Mouse (Mus musculus): ENCODE data around the gene Vmn1r224. TPM values are rescaled to one million over a fixed set of nuclear protein-coding genes. Genes with fewer than 3 reads are reported as not detected.

Gene Vmn1r224
- polyA plus RNA-seq (2012; rRNA removed) = 0.54 and 0.78 TPM in 2 replicates

GRCm38 (mm10) chr17:20413846-20414245 is at the start of gene Vmn1r224:
TSS of gene Vmn1r224 (plus strand) at chr17:20414146.
- no peaks in the 10 kb centered on the region for H3K4me1 ChIP-seq (ENCODE audit: control insufficient read depth, insufficient read depth, low read length)
- H3K27ac ChIP-seq (ENCODE audit: control insufficient read depth, insufficient read depth, low read depth, low read length) = no peak within 1 kb of the TSS
- no peaks in the 10 kb centered on the region for H3K27me3 ChIP-seq (ENCODE audit: control insufficient read depth, insufficient read depth, low read length)
- H3K36me3 ChIP-seq (ENCODE audit: control insufficient read depth, insufficient read depth, low read length) = no peaks in the 10 kb centered on the region
- TF ChIP-seq CTCF (IDR thresholded peaks at IDR 0.05; ENCODE audit: control insufficient read depth, insufficient read depth, insufficient replicate concordance, low read depth, low read length) (no peak), POLR2A (IDR thresholded peaks at IDR 0.05; ENCODE audit: control insufficient read depth, low read depth, low read length) (no peak)
- H3K4me3 ChIP-seq (ENCODE audit: control insufficient read depth, low read depth, low read length) = no peak within 1 kb of the TSS

- TF ChIP-seq POLR2A (IDR thresholded peaks at IDR 0.05; ENCODE audit: control insufficient read depth, low read depth, low read length) (no peak), CTCF (IDR thresholded peaks at IDR 0.05; ENCODE audit: control insufficient read depth, insufficient read depth, insufficient replicate concordance, low read depth, low read length) (no peak)
- Histone ChIP-seq H3K27me3 (ENCODE audit: control insufficient read depth, insufficient read depth, low read length) (no peaks in the 10 kb centered on the region), H3K27ac (ENCODE audit: control insufficient read depth, insufficient read depth, low read depth, low read length) (no peak overlapping the region), H3K4me3 (ENCODE audit: control insufficient read depth, low read depth, low read length) (no peak overlapping the region), H3K36me3 (ENCODE audit: control insufficient read depth, insufficient read depth, low read length) (no peaks in the 10 kb centered on the region), H3K4me1 (ENCODE audit: control insufficient read depth, insufficient read depth, low read length) (no peaks in the 10 kb centered on the region)
Observed at GRCm38 (mm10) chr17:20399105-20399504, 14.8 kb upstream of the Vmn1r224 start.

GRCm38 (mm10) chr17:20439263-20439662 is 25.3 kb downstream of the Vmn1r224 start:
- no peak for TF ChIP-seq POLR2A (IDR thresholded peaks at IDR 0.05; ENCODE audit: control insufficient read depth, low read depth, low read length)
- TF ChIP-seq CTCF (IDR thresholded peaks at IDR 0.05; ENCODE audit: control insufficient read depth, insufficient read depth, insufficient replicate concordance, low read depth, low read length) = no peak
- H3K4me1 ChIP-seq (ENCODE audit: control insufficient read depth, insufficient read depth, low read length) = no peaks in the 10 kb centered on the region
- no peaks in the 10 kb centered on the region for H3K36me3 ChIP-seq (ENCODE audit: control insufficient read depth, insufficient read depth, low read length)

GRCm38 (mm10) chr17:20473311-20473710 is 59.4 kb downstream of the Vmn1r224 start:
- Histone ChIP-seq H3K4me3 (ENCODE audit: control insufficient read depth, low read depth, low read length) (no peak overlapping the region), H3K27ac (ENCODE audit: control insufficient read depth, insufficient read depth, low read depth, low read length) (no peak overlapping the region), H3K36me3 (ENCODE audit: control insufficient read depth, insufficient read depth, low read length) (no peaks in the 10 kb centered on the region), H3K4me1 (ENCODE audit: control insufficient read depth, insufficient read depth, low read length) (no peaks in the 10 kb centered on the region), H3K27me3 (ENCODE audit: control insufficient read depth, insufficient read depth, low read length) (no peaks in the 10 kb centered on the region)
- TF ChIP-seq CTCF (IDR thresholded peaks at IDR 0.05; ENCODE audit: control insufficient read depth, insufficient read depth, insufficient replicate concordance, low read depth, low read length) (no peak), POLR2A (IDR thresholded peaks at IDR 0.05; ENCODE audit: control insufficient read depth, low read depth, low read length) (no peak)

More at GRCm38 (mm10) chr17:20439263-20439662, 25.3 kb downstream of the Vmn1r224 start:
- no peak overlapping the region for H3K4me3 ChIP-seq (ENCODE audit: control insufficient read depth, low read depth, low read length)
- no peak overlapping the region for H3K27ac ChIP-seq (ENCODE audit: control insufficient read depth, insufficient read depth, low read depth, low read length)
- no peaks in the 10 kb centered on the region for H3K27me3 ChIP-seq (ENCODE audit: control insufficient read depth, insufficient read depth, low read length)

Other genes with a start within 250 kb of the Vmn1r224 start
- gene Fpr-rs6, start 231.0 kb upstream of the Vmn1r224 start, polyA plus RNA-seq (2012; rRNA removed) = not detected in 2 replicates
- not detected in 2 replicates for gene Vmn2r105, start 179.1 kb upstream of the Vmn1r224 start, polyA plus RNA-seq (2012; rRNA removed)
- not detected in 2 replicates for gene Vmn2r106, start 128.6 kb upstream of the Vmn1r224 start, polyA plus RNA-seq (2012; rRNA removed)
- gene Vmn2r107, start 68.9 kb upstream of the Vmn1r224 start, polyA plus RNA-seq (2012; rRNA removed) = 0.05 and 0.10 TPM in 2 replicates
- gene Vmn2r108, start 67.2 kb downstream of the Vmn1r224 start, polyA plus RNA-seq (2012; rRNA removed) = not detected in 2 replicates
- not detected in 2 replicates for gene Vmn1r225, start 84.0 kb downstream of the Vmn1r224 start, polyA plus RNA-seq (2012; rRNA removed)
- not detected in 2 replicates for gene Vmn2r109, start 150.6 kb downstream of the Vmn1r224 start, polyA plus RNA-seq (2012; rRNA removed)
- gene Vmn2r110, start 182.3 kb downstream of the Vmn1r224 start, polyA plus RNA-seq (2012; rRNA removed) = not detected in 2 replicates
- 0.10 TPM in 1 of 2 replicates, not detected in the other for gene Fpr-rs3, start 210.7 kb downstream of the Vmn1r224 start, polyA plus RNA-seq (2012; rRNA removed)

Data from testis, adult 2 months (tissue).